Mouse (Mus musculus): ENCODE results near the gene Ssxb1. TPM values are rescaled to one million over a fixed set of nuclear protein-coding genes. Genes with fewer than 3 reads are reported as not detected.
"Not testable (repeated sequence)": the region's sequence is repeated elsewhere in the genome, so short reads cannot be mapped to it uniquely, and the experiment has no call there.

Gene Ssxb1
- not detected in 2 replicates for polyA plus RNA-seq (2014; fragmentation: Nextera tagmentation; extraction: Ambion mirVana)

- H3K36me3 ChIP-seq (ENCODE audit: control insufficient read depth, insufficient read depth, low read length); DNase-seq; H3K27me3 ChIP-seq (ENCODE audit: control insufficient read depth, insufficient read depth, low read length); ATAC-seq (ENCODE audit: low FRiP score, low TSS enrichment); H3K9me3 ChIP-seq (ENCODE audit: control insufficient read depth, low read length); H3K9ac ChIP-seq (replicated peaks; ENCODE audit: low read length); H3K4me2 ChIP-seq (ENCODE audit: low read length); H3K27ac ChIP-seq (replicated peaks; ENCODE audit: low read depth, low read length); H3K4me1 ChIP-seq (ENCODE audit: control insufficient read depth, insufficient read depth, low read length); H3K4me3 ChIP-seq (replicated peaks; ENCODE audit: low read depth, low read length): not testable (repeated sequence)
- 20% methylated on average over 1 of the region's 1 CpGs for WGBS
Measured at GRCm38 (mm10) chrX:8413005-8413404, at the start of gene Ssxb1. Gene Ssxb1 (plus strand): TSS chrX:8413305.

DNA sequence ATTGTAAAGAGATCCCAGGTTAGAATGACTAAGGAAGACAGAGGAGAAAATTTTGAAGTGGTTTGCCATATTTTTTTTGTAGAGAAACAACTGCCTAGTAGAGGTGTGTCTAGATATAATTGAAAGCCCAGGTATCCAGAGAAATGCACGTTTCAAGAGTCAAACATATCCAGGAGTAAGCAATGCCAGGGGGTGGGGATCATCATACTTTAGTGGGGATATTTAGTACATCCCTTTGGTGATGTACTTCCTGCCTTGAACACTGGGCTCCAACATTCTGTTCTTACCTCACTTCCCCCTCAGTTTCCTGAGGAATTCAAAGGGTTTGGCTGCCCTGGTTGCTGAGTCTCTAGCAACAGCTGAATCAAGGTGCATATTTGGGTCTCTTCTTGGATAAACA is 46.4 kb upstream of the Ssxb1 start, which contains the start of gene Ssxb9:
Gene Ssxb9 (plus strand): TSS at position 301 of the 400 bp plus-strand sequence.
- H3K36me3 ChIP-seq (ENCODE audit: control insufficient read depth, insufficient read depth, low read length); DNase-seq; H3K27me3 ChIP-seq (ENCODE audit: control insufficient read depth, insufficient read depth, low read length); H3K4me1 ChIP-seq (ENCODE audit: control insufficient read depth, insufficient read depth, low read length); H3K4me2 ChIP-seq (ENCODE audit: low read length); H3K27ac ChIP-seq (replicated peaks; ENCODE audit: low read depth, low read length); ATAC-seq (ENCODE audit: low FRiP score, low TSS enrichment); H3K9me3 ChIP-seq (ENCODE audit: control insufficient read depth, low read length); H3K4me3 ChIP-seq (replicated peaks; ENCODE audit: low read depth, low read length); H3K9ac ChIP-seq (replicated peaks; ENCODE audit: low read length): not testable (repeated sequence)
- WGBS, result 35% methylated on average over 1 of the region's 1 CpGs

GRCm38 (mm10) chrX:8461626-8462025 is 48.5 kb downstream of the Ssxb1 start, which contains the start of gene Ssxb2:
Gene Ssxb2 (minus strand): TSS chrX:8461726.
- H3K36me3 ChIP-seq (ENCODE audit: control insufficient read depth, insufficient read depth, low read length); H3K27ac ChIP-seq (replicated peaks; ENCODE audit: low read depth, low read length); H3K27me3 ChIP-seq (ENCODE audit: control insufficient read depth, insufficient read depth, low read length); H3K9ac ChIP-seq (replicated peaks; ENCODE audit: low read length); ATAC-seq (ENCODE audit: low FRiP score, low TSS enrichment); H3K4me1 ChIP-seq (ENCODE audit: control insufficient read depth, insufficient read depth, low read length); H3K9me3 ChIP-seq (ENCODE audit: control insufficient read depth, low read length); DNase-seq; H3K4me3 ChIP-seq (replicated peaks; ENCODE audit: low read depth, low read length); H3K4me2 ChIP-seq (ENCODE audit: low read length): not testable (repeated sequence)
- 74% methylated on average over 2 of the region's 2 CpGs for WGBS

Other genes with a start within 250 kb of the Ssxb1 start
- 22.4 and 24.8 TPM in 2 replicates for gene Tbc1d25, start 237.1 kb upstream of the Ssxb1 start, polyA plus RNA-seq (2014; fragmentation: Nextera tagmentation; extraction: Ambion mirVana)
- 24.7 and 29.6 TPM in 2 replicates for gene Ebp, start 219.8 kb upstream of the Ssxb1 start, polyA plus RNA-seq (2014; fragmentation: Nextera tagmentation; extraction: Ambion mirVana)
- 45.5 and 50.4 TPM in 2 replicates for gene Porcn, start 206.8 kb upstream of the Ssxb1 start, polyA plus RNA-seq (2014; fragmentation: Nextera tagmentation; extraction: Ambion mirVana)
- 43.7 and 55.4 TPM in 2 replicates for gene Ftsj1, start 160.9 kb upstream of the Ssxb1 start, polyA plus RNA-seq (2014; fragmentation: Nextera tagmentation; extraction: Ambion mirVana)
- gene Slc38a5, start 142.2 kb upstream of the Ssxb1 start, polyA plus RNA-seq (2014; fragmentation: Nextera tagmentation; extraction: Ambion mirVana), result 28.7 and 44.3 TPM in 2 replicates
- gene Ssxb10, start 85.9 kb upstream of the Ssxb1 start, polyA plus RNA-seq (2014; fragmentation: Nextera tagmentation; extraction: Ambion mirVana), result not detected in 2 replicates
- gene Ssxb9, start 46.3 kb upstream of the Ssxb1 start, polyA plus RNA-seq (2014; fragmentation: Nextera tagmentation; extraction: Ambion mirVana), result not detected in 2 replicates
- gene Ssxb2, start 48.4 kb downstream of the Ssxb1 start, polyA plus RNA-seq (2014; fragmentation: Nextera tagmentation; extraction: Ambion mirVana), result not detected in 2 replicates
- not detected in 2 replicates for gene Gm14459, start 111.6 kb downstream of the Ssxb1 start, polyA plus RNA-seq (2014; fragmentation: Nextera tagmentation; extraction: Ambion mirVana)
- not detected in 2 replicates for gene Ssxb6, start 134.9 kb downstream of the Ssxb1 start, polyA plus RNA-seq (2014; fragmentation: Nextera tagmentation; extraction: Ambion mirVana)
- gene Ssxb3, start 178.5 kb downstream of the Ssxb1 start, polyA plus RNA-seq (2014; fragmentation: Nextera tagmentation; extraction: Ambion mirVana), result not detected in 2 replicates